Mouse (Mus musculus) brain, embryonic 18.5 days (tissue): ENCODE results near the gene Ccnd3.
A peak's percentile ranks its signal among the peaks of the same experiment; 100 is the strongest.
"Not testable (repeated sequence)": the region's sequence is repeated elsewhere in the genome, so short reads cannot be mapped to it uniquely, and the experiment has no call there.

ENCODE experiments used
- DNase-seq: peaks from one replicate; pipeline ENCODE4 v3.0.0-alpha.2; 2012; ENCODE audit warnings: low read depth, low spot score

Ccnd3 gene

DNA sequence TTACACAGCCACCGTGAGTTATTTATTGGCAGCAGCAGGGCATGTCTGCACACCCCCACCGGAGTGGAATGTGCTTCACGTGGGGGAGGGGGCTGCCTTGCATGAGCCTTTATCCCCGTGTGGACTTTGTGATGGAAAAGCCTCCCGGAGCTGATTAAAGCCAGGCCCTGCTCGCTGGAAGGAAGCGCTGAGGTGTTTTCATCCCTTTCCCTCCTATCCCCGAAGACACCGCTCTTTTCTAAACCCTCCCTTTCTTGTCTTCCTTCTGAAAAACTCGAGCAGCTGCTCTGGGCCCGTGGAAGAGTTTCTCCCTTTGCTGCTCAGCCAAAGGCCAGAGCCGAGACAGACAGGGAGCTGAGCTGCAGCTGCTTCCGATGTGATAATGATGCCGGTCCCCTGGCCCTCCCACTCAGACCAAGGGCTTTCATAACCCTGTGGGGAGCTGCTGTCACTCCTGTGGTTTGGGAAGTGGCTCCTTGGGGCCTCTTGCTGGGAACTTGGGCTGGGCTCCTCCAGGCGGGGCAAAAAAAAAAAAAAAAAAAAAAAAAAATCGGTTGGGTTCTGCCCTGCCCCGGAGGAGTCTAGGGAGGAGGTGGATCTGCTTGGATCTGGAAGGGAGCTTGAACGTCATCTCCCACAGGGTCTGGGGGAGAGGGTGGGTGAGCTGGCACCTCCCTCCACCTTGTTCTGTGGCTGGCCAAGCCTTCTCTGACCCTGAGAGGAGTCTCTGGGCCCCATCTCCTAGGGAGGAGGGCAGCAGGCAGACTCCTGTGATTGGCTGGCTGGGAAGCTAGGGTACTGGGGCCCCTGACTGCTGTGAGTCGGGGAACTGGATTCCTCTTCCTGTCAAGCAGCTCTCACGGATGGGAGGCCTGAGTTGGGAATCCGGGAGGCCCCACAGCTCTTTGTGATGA, 90.7 kb downstream of the Ccnd3 start:
- DNase-seq, result no peak

DNA sequence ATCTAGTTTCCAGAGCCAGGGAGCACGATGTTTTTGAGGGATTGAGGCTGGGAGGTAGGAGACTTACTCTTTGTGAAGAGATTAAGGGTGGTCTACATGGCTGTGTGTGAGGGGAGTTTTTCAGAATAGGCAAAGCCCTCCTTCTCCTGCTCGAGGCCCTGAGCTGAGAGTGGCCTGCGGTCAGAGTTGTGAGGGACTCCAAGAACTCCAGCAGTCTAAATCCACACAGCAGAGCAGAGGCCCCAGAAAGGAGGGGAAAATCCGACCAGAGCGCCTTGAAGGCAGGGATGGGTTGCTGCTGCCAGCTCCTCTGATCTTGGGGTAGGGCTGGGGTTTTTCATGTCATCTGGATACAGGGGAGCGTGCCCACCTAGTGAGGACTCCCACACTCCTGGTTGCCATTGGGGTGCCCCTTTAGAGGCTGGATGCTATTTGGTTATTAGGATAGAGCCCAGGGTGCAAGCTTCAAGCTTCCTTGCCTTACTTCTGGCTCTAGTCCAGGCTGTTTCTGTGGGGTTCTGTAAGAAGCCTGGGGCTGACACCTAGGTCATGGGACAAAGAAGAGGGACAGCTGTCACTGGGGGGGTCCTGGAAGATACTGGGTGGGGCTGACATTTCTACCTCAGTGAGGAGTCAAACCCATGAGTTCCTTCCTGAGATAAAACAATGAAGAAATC, 91.4 kb downstream of the Ccnd3 start:
- DNase-seq, result no peak

DNA sequence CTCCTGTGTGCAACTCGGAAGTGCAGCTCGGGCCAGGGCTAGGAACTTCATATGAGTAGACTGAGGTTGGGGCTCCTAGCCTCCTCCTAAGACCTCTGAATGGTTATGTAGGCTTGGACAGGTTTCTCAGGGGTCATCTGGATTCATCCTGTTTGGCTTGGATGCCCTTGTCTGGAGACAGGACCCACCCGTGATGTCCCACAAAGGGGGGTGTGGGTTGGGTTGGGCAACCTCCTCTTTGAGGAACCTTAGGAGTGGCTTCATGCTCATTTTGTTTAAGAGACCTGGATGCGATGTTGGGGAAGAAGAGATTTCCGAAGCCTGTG, 92.0 kb downstream of the Ccnd3 start:
- DNase-seq, result no peak

DNA sequence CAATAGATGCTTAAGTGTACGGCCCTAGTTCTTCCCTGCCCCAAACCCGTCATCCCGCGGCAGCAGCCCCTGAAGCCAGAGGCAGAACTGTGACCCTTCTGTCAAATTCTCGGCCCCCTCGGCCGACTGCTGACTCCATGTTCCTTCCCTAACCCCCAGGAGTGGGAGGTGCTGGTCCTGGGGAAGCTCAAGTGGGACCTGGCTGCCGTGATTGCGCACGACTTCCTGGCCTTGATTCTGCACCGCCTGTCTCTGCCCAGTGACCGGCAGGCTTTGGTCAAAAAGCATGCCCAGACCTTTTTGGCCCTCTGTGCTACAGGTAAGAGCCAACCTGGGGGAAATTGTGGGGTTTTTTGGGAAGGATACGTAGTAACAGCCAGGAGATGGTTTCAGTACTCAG, 92.4 kb downstream of the Ccnd3 start:
- DNase-seq, result no peak

DNA sequence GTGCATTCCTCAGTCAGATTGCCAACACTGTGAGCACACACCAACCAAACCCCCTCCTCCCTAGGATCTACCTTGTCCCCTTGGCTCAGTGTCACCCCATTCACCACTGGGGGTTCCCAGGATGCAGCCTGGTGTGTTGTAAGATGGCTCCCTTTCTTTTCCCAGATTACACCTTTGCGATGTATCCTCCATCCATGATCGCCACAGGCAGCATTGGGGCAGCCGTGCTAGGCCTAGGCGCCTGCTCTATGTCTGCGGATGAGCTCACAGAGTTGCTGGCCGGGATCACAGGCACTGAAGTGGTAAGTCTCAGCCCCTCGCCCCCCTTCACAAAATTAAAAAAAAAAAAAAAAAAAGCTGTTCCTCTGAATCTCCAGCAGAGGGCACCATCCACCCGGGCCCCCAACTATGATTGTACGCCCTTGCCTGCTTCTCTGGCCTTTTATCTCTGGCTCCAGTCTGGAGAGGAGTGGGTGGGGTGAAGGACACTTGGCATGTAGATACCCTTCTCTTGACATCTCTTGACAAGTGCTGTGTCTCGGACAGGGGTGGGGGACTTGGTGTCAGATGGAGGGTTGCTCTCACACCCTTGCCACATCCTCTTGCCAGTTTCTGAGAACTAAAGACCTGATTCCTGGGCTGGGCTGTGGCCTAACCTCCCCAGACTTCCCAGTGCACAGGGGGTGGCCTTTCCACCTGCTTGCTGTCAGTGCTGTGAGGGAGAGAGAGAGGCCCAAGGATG, 93.2 kb downstream of the Ccnd3 start:
- DNase-seq, result no peak

DNA sequence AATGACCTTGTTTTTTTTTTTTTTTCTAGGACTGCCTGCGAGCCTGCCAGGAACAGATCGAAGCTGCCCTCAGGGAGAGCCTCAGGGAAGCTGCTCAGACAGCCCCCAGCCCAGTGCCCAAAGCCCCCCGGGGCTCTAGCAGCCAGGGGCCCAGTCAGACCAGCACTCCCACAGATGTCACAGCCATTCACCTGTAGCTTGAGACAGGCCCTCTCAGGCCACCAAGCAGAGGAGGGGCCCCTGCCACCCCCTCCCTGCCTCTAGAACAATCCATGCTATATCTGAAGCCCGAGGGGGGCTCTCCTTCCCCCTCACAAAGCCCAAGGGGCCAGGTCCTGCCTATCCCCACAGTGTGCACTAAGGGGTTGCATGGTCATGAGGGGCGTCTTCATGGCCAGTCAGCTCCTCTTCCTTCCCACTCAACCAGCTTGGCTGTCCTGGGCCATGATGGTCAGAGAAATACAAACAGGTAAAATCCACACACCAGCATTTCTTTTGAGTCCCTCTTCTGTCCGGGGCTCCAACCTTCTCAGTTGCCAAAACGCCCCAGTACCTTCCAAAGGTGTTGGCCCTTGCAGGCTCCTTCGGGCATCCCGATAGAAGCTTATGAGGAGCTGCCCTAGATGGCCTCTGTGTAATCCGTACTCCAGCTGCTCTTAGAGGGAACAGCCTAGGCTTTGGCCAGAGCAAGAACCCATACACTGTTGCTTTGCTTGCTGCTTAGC, 93.9 kb downstream of the Ccnd3 start:
- DNase-seq, result not testable (repeated sequence)

DNA sequence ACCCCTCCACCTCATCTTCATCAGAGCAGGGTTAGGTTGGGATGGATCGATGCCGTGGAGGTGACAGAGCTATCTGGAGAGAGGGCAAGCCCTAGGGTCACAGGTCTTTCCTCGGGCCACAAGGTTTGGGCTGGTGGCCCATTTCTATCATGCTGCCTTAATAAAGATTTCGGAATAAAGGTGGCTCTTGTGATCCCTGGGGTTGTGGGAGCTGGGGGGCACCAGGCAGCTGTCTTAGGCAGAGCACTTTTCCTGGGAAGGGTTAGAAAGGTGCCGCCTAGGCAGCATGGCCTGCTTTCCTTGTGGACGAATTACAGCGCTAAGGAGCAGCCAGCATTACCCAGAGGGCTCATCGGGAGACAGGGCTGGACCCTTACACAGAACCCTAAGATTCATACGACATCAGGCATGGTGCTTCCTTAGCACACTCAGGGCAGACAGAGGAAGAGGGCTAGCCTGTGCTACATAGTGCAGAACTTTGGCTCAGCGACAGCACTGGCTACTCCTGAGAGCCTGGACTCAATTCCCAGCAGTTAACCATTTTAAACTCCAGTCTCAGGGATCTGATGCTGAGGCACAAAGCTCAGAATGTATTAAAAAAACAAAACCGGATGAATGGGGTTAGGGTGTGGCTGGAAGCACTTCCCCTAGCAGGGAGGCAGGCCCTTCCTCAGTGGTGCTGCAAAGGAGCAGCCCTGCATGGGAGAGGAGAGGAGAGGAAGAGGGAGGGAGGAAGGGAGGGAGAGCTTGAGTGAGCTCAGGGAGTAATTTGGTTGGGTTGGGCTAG, 94.9 kb downstream of the Ccnd3 start:
- DNase-seq, result no peak

DNA sequence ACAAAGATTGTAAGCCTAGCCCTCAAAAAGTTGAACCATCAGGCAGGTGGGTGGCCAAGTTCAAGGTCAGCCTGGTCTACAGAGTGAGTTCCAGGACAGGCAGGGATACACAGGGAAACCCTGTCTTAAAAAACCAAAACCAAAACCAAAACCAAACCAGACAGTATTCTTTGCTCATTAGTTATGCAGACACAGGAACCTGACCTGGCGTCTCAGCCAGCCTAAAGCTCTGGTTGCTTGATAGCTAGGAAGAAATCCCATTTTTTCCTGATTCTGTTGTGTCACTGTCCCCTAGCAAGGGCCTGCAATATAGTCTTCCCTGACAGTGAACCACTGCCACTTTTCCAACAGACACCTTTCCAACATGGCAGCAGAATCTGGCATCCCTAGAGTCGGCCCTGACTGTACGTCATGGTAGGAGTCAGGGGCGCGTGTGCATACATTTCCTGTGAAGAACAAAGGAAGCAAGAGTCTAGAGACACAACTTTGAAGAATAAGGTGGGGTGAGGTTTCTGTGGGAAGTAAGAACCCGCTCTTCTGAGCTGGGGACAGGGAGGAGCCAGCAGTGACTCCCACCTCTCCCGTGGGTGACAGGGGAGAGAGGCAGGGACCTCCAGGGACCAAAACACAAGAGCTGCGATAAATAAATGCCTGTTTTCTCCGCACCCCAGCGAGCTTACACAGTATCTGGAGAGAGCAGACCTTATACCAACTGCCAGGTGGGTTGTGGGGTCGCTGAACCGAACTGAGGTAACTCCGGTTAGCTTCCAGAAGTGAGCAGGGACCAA, 95.9 kb downstream of the Ccnd3 start:
- no peak for DNase-seq

DNA sequence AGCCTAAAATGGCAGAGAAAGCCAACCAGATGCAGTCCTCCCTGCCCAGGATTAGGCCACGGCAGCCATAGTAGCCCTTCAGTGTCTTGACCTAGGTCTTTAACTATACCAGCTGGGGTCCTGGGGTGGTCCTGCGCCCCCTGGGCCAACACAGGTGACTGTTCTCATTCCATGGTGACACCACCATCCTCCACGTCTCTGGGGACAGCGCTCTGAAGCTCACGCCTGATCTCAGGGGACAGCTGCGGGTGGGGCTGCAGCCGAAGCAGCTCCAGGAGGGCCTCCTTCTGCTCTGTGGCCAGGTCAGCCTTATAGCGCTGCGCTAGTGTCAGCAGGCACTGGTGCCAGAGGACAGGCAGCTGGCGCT, 96.5 kb downstream of the Ccnd3 start:
- no peak for DNase-seq

DNA sequence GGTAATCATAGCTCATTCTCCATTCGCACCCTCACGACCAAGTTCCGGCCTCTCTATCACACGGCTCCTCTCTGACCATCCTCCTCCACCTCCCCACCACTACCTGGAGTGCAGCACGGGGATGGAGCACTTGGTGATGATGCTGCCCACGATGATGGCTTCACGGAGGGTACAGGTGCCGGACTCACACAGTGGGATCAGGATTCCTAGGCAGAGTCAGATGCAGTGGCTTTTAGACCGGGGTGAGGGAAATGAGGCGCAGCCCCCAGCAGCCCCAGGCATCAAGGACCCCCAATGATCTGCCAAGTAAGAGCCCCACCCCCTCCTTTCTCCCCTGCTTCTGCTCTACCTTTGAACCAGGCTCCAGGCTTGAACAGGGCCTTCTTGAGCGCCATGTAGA, 97.4 kb downstream of the Ccnd3 start:
- DNase-seq, result no peak

DNA sequence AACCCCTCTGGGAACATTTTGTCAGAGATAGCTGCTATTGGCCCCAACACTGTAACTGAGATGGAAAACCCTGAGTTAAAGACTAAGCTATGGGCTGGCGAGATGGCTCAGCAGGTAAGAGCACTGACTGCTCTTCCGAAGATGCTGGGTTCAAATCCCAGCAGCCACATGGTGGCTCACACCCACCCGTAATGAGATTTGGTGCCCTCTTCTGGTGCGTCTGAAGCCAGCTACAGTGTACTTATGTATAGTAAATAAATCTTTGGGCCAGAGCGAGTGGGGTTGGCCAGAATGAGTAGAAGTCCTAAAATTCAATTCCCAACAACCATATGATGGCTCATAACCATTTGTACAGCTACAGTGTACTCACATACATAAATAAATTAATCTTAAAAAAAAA, 101.4 kb downstream of the Ccnd3 start:
- no peak for DNase-seq

DNA sequence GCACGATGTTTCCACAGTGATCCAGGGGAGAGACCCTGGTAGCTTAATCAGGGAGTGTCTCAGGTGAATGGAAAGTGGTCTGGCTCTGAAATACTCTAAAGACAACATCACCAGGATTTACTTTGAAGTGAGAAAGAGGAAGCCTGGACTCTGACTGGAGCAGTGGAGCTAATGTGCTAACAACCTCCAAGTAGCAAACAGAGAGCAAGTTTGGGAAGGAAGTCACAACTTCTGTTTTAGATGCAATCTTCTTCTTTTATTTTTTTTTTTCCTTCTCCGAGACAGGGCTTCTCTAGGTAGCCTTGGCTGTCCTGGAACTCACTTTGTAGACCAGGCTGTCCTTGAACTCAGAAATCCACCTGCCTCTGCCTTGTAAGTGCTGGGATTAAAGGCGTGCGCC, 104.3 kb downstream of the Ccnd3 start:
- no peak for DNase-seq

DNA sequence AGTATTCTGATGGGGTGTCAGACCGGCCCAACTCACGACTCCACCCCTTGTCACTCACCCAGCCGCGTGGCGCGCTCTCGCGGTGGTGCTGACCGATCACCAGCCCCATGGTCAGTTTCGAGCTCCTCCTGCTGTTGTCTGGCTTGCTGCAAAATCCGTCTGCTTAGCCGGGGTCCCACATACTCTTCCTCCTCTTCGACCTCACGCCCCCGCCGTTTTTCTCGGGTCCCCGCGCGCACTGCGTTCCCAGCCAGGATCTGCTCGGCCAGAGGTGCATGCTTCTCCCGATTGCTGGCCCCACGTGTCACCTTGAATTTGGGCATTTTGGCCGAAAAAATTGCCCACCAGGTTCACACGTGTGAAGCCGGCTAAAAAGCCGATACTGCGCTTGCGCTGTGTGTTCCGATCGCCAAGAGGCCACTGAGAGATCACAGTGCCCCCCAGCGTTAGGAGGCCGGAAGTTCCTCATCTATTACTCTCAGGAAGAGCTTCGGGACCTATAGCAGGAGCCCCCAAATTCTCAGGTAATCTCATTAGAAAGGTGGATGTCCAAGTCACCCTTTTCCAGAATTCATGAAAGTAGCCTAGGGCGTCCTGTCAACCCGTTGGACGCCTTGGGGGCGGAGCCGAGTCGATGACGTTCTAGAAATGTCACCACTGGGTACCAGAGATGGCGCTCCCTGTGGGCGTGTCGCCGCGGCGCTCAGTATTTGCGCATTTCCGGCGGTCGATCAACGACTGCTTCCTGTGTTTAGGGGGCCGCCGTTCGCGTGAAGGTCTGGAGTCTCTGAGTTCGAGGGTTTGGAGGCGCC, 106.2 kb downstream of the Ccnd3 start, which contains the start of the genes Bysl, Med20 and Gm20517:
TSS of gene Bysl (minus strand) at position 644 of the 812 bp plus-strand sequence.
TSS of gene Med20 (plus strand) at position 734 of the 812 bp plus-strand sequence.
TSS of gene Gm20517 (plus strand) at position 741 of the 812 bp plus-strand sequence.
- peak; percentile 93 for DNase-seq

DNA sequence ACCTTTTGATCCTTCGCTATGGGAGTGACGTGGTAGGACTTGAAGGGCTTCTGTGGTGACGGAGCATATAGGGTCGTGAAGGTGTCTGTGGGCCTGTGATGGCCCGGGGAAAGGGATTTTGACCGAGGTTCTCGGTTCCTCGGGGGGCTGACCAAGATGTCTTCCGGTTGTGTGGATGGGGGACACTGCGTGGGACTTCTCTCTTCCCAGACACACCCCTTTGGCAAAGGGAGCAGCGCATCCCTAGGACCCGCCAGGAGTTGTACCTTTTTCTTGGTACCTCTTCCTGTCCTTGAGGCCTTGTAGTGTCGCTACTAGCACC, 106.8 kb downstream of the Ccnd3 start:
- DNase-seq, result no peak

DNA sequence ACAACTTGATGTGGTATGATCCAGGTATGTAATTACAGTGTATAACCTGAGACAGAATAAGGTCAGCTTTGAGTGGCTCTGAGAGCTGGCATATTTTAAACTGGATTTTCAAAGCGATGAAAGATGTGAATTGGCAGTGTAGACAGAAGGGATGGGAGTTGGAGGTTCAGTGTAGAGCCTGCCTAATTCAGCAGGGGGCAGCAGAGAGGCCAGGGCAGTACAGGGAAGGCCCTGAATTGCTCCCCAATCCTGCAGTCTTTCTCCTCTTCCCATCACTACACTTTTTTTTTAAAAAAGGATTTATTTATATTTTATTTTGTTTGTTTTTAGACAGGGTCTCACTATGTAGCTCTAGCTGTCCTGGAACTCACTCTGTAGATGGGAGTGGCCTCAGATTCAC, 109.2 kb downstream of the Ccnd3 start:
- DNase-seq, result no peak

DNA sequence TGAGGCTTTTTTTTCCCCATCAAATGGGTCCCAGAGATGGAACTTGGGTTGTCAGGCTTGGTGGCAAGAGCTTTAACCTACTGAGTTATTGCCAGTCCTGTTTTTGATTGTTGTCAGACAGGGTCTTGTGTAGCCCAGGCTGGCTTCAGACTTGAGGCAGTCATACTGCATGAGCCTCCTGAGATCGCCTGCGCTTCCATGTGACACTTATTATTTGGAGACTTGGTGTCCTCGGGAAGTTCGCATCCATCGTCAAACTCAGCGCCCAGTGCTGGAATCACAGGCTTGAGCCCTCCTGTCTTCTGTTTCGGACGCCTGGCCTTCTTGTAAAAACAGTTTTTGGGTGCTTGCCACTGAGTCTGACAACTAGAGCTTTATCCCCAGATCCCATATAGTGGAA, 111.3 kb downstream of the Ccnd3 start:
- no peak for DNase-seq

DNA sequence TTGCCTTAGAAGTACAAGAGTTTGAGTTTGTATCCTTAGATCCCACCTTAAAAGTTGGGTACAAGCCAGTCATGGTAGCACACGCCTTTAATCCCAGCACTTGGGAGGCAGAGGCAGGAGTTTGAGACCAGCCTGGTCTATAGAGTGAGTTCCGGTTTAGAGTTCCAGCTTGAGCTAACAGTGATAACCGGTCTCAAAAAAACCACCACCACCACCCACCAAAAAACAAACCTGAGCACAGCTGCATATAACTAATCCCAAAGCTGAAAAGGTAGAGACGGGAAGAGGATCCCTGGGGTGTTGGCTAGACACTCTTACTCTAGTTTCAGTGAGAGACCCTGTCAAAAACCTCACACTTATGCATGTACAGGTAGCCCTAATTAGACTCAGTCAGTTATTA, 111.8 kb downstream of the Ccnd3 start:
- no peak for DNase-seq

DNA sequence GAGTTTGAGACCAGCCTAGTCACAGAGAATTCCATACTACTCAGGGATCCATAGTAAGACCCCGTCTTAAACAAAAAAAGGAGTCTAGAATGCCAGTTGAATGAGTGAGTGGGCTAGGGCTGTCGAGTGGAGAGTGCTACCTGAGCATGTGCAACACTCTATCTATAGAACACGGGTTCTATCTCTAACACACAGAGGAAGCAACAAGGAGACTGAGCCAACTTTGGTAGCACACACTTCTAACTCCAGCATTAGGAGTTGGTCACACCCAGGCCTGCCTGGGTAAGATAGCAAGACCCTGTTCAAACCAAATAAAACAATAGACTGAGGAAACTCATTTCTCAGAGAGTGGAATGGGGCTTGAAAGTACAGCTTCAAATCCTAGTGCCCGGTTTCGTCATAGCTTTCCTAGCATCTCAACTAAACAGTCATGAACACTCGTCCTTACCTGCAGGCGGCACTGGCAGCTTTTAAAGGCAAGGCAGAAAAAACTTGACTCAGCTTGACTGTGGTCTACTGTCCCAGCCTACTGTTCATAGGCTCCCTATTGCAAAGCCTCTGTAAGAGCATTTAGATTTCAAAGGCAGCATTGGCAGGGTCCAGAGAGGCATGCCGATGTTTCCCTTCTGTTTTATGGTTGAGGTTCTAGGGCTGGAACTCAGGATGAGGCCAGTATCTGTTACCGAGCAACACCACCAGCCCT, 112.9 kb downstream of the Ccnd3 start:
- DNase-seq, result no peak
